Mouse (Mus musculus): ENCODE measurements around the gene Hmga2. TPM values are rescaled to one million over a fixed set of nuclear protein-coding genes. Genes with fewer than 3 reads are reported as not detected.
"Not testable (repeated sequence)": the region's sequence is repeated elsewhere in the genome, so short reads cannot be mapped to it uniquely, and the experiment has no call there.

The Hmga2 gene
- total RNA-seq, 2 experiments from 2014 or later, result 4.4 to 5.2 TPM

- no peak for DNase-seq
Observed at GRCm38 (mm10) chr10:120391971-120392716, 84.1 kb downstream of the Hmga2 start.

DNA sequence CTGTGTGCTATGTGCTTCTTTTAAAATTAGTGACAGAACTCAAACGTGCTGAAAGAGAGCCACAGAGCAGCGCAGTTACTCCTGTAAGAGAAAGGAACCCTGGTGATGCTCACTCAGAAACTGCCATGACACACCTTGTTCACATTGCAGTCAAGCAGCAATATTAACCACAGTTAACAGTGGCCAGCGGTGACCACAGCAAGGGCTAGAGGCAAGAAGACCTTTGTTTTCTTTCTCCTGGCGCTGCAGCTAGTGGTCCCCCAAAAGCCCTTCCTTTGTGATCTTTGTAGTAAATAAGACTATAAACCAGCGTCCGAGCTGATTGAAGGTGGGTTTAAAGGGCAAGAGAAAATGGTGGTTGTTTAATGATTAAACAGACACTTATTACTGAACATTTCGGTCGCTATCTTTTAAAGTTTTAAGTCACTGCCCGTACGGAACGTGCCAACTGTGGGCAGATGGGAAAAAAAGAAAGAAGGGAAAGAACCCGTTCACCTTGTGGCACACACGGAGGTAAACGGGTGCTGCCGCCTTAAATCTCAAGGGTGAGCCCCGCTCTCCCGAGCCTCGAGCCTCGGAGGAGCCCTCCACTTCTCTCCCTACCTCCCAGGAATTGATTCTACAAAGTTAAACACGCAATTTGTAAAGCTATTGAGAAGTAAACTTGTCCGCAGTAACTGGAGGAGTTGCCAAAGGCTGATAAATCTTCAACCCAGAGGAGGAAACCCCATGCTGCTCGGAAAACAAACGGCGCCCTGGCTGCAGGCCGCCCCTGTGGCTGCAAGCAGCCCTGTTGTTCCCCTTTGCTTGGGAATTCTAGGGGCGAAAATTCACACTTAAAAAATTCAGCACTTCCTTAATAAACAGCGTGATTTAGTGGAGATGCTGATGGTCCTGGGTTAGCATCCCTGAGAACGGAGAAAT is 85.1 kb downstream of the Hmga2 start:
- no peak for DNase-seq

GRCm38 (mm10) chr10:120389707-120390106 is 86.6 kb downstream of the Hmga2 start:
- no peak for DNase-seq

- no peak for DNase-seq
Observed at GRCm38 (mm10) chr10:120388966-120389365, 87.3 kb downstream of the Hmga2 start.

DNA sequence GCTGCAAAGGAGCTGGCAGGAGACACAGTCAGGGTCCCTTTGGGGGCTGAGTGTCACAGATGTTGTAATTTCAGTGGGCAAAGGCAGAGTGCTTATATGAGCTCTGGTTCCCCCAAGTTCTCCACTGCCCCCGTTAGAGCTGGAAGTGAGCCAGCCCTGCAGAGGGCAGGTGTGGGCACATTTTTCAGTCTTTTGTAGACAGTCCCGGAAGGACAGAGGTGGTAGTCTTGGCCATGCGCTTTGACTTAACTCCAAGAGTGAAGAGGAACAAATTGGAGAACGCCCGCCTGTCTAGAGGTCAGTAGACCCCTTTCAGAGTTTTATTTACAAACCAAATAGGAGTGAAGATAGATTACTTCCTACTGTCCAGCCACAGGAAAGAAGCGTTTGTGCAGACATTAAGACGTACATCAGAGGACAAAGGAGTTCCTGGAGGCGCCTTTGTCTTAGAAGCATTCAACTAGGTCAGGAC is 87.8 kb downstream of the Hmga2 start:
- DNase-seq, result peak; percentile 25 to 49

DNA sequence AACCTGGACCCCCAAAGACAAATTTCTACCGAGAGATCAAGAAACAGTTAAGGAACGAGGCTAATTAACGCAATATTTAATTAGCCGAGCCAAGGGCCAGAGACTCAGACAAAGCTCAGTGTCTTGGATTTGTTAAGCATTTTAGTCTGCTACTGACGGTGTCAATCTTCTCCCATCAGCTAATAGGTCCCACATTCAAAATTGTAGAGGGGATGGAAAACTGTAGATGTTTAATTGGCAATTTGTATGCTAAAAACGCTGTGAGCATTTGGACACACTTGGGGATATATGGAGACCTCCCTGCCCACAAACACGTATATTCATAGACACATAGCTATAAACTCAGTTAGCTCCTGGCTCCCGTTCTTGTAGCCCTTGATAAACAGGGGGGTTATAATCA is 89.2 kb downstream of the Hmga2 start:
- no peak for DNase-seq

- DNase-seq, result peak; percentile 57 to 66
Observed at GRCm38 (mm10) chr10:120384797-120385600, 91.3 kb downstream of the Hmga2 start.

- DNase-seq, result no peak
Observed at GRCm38 (mm10) chr10:120384040-120384439, 92.2 kb downstream of the Hmga2 start.

DNA sequence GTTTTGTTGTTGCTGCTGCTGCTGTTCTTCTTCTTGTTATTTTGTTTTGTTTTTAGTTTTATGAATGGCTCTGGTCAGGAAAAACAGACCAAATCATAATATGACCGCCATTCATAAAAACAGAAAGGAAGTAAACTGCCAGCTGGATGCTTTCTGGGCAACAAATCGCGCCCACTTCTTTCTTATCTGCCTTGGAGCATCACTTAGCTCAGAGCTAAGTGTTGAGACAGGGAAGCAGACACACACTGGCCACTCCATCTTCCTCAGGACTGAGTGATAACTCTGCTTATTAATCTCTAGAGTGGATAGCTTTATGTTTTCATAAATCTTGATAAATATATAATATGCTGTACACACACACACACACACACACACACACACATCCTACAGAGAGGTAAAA is 98.5 kb downstream of the Hmga2 start:
- no peak for DNase-seq

DNA sequence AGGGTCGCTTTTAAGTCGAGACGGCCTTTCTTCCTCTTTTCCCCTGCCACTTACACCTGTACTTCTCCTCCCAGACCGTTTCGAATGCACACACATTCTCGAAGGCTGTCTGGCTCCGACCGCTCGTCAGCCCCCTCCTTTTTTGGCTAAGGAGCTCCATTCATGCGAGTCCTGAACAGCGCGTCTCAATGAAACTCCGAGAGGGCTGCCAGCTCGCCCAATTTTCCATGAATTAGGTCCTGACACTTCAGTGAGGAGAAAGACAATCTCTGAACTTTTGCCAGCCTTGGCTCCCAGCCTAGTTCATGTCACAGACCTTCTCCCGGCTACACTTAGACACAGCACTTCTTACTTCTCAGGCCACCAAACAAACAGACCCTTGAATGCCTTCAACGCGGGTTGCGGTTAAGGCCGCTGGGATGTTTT is 98.9 kb downstream of the Hmga2 start:
- peak; percentile 85 to 89 for DNase-seq

- no peak for DNase-seq
Observed at GRCm38 (mm10) chr10:120375438-120375837, 100.8 kb downstream of the Hmga2 start.

DNA sequence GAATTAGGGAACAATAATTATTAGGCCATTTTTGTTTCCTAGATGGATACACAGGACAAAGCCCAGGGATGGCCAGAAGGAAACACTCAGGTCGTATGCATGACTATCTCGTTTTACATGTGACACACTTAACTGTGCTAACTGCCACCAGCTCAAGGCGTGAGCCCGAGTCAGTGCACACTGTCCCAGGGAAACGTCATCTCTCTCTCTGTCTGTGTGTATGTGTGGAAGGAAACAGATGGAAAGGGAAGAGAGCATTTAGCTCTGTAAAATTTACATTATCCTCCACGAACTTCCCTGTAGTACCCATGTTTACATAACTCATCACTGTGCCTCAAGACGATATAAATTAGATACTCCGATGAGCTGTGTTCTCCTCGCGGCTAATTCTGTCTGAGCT is 105.1 kb downstream of the Hmga2 start:
- no peak for DNase-seq

DNA sequence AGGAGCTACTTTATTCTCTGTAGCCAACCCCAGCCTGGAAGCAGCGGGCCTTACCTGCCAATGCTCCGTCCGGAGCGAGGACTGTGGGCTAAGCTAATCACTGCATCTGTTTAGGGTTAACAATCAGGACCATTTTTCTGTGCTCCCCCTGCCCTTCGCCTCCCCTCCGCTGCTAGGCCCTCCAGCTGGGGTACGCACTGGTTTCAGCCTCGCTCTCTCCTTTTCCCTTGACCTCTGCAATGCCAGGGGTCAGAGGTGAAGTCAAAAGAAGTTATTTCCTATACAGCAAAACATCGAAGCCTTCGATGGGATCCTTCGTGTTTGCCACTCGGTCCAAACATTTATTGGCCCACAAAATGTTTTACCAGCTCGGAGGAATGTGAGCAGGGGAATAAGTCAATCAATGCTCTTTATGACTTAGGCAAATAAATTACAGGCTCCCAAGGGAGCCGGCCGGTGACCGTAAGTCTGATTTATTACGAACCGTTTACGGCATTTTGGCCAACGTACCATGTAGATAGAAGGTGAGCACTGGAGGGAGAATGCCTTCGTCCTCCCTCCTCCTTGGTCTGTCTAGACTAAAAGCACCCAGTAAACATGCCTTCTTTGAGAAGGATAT is 107.0 kb downstream of the Hmga2 start:
- DNase-seq, result no peak

DNA sequence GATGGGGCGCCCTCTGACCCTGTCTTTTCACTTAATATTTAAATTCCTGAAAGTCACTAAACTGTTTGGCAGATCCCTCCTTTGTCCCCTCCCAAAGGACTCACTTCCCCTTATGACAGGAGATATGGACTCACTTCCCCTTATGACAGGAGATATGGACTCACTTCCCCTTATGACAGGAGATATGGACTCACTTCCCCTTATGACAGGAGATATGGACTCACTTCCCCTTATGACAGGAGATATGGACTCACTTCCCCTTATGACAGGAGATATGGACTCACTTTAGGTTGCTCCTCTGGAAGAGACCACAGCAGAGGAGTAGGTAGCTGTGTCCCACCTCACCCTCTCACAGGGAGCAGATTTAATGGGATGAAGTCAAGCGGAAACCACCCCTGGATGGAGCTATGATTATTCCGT is 110.1 kb downstream of the Hmga2 start:
- not testable (repeated sequence) for DNase-seq

DNA sequence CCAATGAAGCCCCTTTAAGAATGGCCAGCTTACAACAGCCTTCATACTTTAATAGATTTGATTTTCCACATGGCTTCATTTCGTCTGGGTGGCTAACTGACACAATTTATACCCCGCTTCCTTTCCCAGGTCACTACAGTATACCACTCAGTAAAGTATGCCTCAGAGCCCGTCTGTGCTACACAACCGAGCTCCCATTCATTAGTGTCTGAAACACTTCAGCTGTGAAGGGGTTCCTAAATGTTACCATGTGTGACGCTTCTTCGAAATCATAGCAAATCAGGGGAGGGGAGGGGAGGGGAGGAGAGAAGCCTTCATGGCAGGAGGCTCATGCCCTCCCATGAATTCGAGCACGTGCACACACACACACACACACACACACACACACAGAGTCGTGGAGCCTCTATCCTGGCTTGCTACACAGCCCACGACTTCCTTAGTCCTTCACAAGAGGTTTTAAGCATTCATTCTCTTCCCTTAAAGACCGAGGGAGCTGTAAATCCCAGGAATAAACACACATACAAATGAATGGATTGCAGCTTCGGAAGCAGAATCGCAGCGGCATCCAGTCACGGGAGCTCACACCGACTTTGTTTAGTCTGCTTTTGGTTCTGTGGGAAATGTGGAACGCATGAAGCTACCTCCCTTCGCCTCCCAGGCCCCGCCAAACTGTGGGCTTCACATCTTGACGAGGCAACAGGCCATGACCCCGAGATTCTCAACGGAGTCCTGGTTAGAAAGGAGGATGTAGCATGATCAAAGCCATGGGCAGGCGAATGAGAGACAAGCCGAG is 110.7 kb downstream of the Hmga2 start:
- no peak for DNase-seq

- no peak for DNase-seq
Observed at GRCm38 (mm10) chr10:120363983-120364582, 112.2 kb downstream of the Hmga2 start.

DNA sequence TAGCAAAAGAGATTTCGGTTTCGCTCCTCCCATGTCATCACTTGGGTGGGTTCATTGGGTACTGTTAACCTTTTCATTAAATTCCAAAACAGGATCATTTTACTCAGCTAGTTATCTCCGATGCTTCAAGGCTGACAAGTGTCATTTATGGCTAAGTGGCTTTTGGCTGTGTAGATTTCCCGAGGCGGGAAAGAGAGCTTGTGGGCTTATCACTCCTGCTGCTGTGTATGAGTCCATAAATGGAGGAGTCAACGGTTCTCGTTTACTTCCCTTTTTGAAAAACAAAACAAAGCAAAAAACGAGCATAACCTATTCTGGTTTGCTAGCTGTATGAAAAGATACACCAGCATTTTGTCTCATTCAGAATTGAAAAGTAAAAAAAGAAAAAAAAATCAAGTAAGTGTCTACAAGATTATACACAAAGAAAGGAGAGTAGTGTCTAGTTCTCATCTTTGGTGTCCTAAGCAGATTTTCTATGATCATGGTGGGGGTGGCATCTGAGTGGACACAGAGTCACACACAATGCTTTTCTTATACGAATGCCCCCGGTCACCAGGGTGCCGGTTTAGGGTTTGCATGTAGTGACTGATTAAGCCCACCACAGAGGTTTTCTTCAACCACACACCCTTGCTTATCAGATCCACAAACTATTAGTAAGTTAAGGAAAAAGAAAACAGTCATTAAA is 112.8 kb downstream of the Hmga2 start:
- not testable (repeated sequence) for DNase-seq

DNA sequence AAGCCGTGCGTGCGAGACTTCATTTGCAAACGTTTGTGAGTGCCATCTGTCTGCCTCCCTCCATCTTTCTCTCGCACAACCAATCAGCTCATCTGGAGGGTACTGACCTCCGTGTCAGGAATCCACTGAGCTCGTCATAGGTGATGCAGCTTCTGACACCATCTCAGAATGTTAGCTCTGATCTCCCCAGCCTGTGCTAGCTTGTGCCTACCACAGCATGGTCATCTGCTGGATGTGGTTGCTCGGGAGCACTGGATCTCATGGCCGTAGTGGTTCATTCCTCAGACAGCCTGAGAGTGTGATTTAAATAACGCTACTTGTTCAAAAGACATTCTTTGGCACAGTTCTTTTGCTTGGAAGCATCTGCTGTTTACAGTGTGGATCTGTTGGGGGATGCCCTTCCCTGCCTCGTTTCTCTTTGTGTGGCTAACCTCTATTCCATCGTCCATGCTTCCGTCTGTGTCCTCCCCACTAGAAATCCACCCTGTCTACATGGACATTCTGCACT is 121.7 kb downstream of the Hmga2 start:
- DNase-seq, result no peak

DNA sequence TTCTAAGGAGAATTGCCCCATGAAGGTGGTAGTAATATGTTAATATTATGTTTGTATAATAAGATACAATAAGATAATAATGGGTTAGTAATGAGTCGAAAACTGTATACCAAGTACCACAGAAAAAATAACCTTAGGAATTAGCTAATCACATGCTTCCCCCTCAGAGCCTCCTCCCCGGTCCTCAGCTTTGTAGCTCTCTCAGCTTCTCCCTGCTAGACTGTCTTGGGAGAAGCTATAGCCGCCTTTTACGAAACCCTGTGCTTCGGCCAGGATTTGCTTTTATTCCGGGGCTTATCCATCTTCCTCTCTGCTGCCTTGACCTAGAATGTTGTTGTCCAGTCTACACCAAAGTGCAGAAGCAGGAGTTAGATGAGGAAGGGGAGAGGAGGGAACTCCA is 130.9 kb downstream of the Hmga2 start:
- DNase-seq, result no peak
